In the genomic region with DNA sequence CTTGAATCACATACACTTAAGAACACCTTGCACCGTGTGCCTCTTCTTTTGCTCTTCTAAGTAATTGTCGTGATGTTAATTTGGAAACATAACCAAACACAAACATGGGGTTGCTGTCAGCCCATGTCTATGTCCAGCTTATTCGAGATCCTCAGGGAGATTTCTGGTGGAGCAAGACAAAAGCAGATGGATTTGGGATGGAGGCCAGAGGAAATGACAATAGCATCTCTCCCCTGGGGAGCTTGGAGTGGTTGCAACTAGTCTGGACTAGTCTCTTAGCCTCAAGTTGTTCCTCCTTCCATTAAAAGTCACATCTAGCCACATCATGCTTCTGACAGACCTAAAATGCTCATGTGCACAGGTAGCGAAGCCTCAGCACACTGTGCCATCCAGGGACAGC, we compare ENCODE assay signal across 13 mouse cellular contexts.
"Had no signal": no experiment of that assay in that cellular context is flagged by ENCODE, and none has a peak within 500 bp of the region (broad histone marks: within the 10 kb centered on the region; RNA-seq: fewer than 3 reads in every experiment).

No protein-coding gene starts in this region.

- H3K4me3 ChIP-seq: left cerebral cortex, adult 2 months; limb, embryonic 12.5 days; liver, embryonic 12.5 days; liver, embryonic 15.5 days; lung, embryonic 15.5 days had no signal

- H3K27ac ChIP-seq: kidney, postnatal 0 days; left cerebral cortex, adult 2 months; limb, embryonic 12.5 days; liver, embryonic 12.5 days; liver, embryonic 15.5 days; lung, embryonic 15.5 days had no signal

- ATAC-seq: liver, embryonic 12.5 days had no signal

- DNase-seq: layer of hippocampus, postnatal 36 days; liver; lung, adult 18-20 months; midbrain, embryonic 14.5 days; thymus, adult 18-20 months; thymus, postnatal 36 days had no signal

- H3K27me3 ChIP-seq: limb, embryonic 12.5 days; liver, embryonic 12.5 days; liver, embryonic 15.5 days; lung, embryonic 15.5 days had no signal

- H3K9ac ChIP-seq: limb, embryonic 12.5 days; liver, embryonic 12.5 days; liver, embryonic 15.5 days; lung, embryonic 15.5 days had no signal

- H3K9me3 ChIP-seq: liver, embryonic 15.5 days had no signal

- H3K4me2 ChIP-seq: limb, embryonic 12.5 days; liver, embryonic 12.5 days; liver, embryonic 15.5 days; lung, embryonic 15.5 days; midbrain, embryonic 11.5 days had no signal

- H3K36me3 ChIP-seq: limb, embryonic 12.5 days; liver, embryonic 12.5 days; liver, embryonic 15.5 days; lung, embryonic 15.5 days had no signal
